Mouse (Mus musculus) brain, embryonic 14.5 days (tissue): ENCODE data around the gene Aida. TPM values are rescaled to one million over a fixed set of nuclear protein-coding genes. Genes with fewer than 3 reads are reported as not detected.
"Not testable (repeated sequence)": the region's sequence is repeated elsewhere in the genome, so short reads cannot be mapped to it uniquely, and the experiment has no call there.

Experiments used
- DNase-seq: peaks from one replicate; pipeline ENCODE4 v3.0.0-alpha.2; 2011; ENCODE audit warnings: low read depth
- CTCF ChIP-seq: fragments of 200-500 bp; IDR thresholded peaks from 2 replicates; pipeline ENCODE4 v1.5.1; 2012; ENCODE audit warnings: inconsistent platforms, mild to moderate bottlenecking, moderate library complexity, borderline replicate concordance; ENCODE audit not compliant: insufficient read depth, insufficient read length; ENCODE audit errors: extremely low read depth
- POLR2A ChIP-seq: fragments of 200-500 bp; IDR thresholded peaks from 2 replicates; pipeline ENCODE4 v1.6.1; 2012; ENCODE audit warnings: mild to moderate bottlenecking, inconsistent platforms, borderline replicate concordance; ENCODE audit not compliant: poor library complexity, insufficient read depth, insufficient read length, severe bottlenecking; ENCODE audit errors: extremely low read depth
- polyA plus RNA-seq: library from polyadenylated mRNA; depleted of rRNA; stranded (reverse); fragments of >200 nt; gene quantifications from 2 replicates; pipeline ENCODE4 v1.2.3, GENCODE M21; 2012

Aida gene
- polyA plus RNA-seq, 1 experiment, result 82.0 TPM

DNA sequence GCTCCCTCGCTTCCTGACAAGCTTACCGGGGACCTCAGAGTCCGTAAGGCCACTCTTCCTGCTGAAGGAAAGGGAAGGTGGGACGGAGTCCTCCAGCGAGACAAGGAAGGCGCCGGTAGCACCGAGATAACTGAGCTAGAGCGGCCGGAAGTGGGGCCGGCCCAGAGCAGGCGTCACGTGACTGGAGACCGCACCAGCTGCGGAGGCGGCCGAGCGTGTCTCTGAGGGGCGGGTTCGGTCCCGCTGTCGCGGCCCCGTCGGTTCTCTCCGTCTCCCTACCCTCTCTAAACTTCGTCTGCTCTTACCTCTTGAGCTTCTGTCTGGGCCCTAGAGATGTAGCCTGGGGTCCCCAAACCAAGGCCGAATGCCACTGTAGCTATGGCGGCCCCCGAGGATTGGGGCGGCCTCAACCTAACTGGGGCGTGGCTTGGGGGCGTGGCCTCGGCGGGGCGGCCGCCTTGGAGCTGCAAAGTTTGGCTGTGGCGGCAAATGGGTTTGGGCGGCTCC is 540 bp downstream of the Aida start, which contains the start of gene Brox:
TSS of gene Brox (minus strand) at position 393 of the 507 bp plus-strand sequence.
- peak; percentile 67; the same call in 1 of the 2 replicates for TF ChIP-seq POLR2A
- no peak for TF ChIP-seq CTCF
- peak; percentile 97 for DNase-seq

DNA sequence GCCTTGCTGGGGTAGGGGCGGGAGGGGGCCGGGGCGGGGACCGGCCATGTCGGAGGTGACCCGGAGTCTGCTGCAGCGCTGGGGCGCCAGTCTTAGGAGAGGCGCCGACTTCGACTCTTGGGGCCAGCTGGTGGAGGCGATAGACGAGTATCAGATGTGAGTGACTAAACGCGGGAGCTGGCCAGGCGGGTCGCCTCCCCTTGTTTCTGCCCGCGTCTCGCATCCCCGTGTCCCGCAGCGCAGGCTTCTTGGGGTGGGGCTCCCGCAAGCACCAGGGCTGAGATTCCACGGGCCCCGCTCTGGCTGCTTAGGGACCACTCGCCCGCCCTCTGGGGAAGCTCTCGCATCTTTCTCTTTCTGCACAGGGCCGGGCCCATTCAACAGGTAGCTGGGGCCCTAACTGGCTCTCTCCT is 1.1 kb downstream of the Aida start:
- TF ChIP-seq CTCF (no peak), POLR2A (no peak)
- DNase-seq, result peak; percentile 60

DNA sequence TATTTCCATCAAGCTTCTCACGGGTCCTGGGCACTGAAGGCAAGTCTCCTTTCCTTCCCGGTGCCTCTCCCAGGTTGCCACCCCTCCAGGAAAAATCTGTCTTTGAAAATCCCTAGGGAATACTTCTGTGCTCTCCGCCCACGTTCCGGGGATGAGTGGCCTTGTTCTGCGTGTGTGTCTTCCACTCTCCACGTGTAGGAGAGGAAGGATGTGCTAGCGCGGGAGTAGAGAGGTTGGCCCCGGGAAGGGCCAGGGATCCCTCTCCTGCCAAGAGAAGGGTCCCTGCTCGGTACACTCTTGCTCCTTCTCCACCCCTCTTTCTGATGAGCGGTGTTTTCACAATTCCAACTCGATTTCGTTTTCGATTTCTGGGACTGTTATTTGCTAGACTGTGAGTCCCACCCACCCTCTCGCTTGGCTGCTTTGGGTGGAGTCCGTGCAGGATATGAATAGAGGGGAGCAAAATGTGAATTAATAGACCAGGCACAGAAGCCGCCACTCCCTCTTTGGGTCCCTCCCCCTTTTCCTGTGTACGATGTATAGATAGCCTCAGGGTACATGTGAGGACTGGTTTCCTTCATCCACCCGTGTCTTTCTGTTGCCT is 1.6 kb downstream of the Aida start:
- TF ChIP-seq CTCF (no peak), POLR2A (no peak)
- peak; percentile 52 for DNase-seq

DNA sequence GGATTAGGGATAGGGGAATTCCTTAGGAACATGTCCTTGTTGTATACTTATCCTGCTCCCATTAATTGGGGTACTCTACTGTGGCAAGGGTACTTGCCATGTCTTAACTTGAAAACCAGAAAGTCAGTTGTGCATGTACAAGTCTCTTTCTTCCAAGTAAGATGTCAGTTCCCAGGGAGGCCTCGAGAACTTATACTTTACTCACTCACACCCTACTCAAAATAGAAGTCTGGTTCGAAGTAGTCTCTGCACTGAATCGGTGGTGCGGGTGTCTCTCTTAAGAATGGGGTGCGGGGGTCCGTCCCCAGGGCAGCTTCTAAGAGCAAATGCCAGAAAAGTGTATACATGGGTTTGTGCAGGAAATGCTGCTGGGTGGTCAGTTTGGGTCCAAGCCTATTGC is 2.8 kb downstream of the Aida start:
- peak; percentile 92 for DNase-seq
- no peak for TF ChIP-seq CTCF
- TF ChIP-seq POLR2A, result no peak

DNA sequence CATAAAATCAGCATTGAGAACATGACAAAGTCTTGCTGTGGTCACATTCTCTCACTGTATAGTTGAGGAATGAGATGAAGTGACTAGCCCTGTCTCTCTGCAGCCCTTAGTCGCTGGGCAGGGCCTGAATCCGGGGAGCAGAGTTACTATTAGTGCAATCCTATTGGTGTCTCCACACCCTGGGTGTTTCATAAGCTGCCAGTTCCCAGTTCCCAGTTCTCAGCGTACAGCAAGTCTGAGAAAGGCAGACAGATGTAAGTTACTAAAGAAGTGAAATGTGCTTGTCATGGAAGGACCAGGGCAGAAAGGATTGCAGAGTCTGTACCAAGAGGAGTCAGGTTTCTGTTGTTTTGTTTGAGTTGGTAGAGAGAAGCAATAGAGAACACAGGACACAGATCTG is 11.2 kb downstream of the Aida start:
- no peak for DNase-seq
- no peak for TF ChIP-seq POLR2A
- TF ChIP-seq CTCF, result no peak

DNA sequence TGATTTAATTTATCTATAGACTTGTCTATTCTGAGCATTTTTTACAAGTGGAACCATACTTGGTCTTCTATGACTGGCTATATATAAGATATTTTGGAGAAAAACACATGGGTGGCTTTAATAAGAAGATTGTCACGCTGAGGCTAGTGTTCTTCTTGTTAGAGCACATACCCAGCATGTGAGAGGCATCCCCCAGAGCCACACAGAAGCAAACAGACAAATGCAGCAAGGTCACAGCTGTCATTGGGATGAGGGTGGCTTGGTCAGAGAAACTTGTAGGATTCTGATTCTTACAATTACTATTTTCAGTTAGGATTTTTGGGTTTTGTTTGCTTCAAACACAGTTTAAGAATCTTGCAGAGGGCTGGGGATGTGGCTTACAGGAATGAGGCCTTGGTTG is 12.1 kb downstream of the Aida start:
- no peak for DNase-seq

DNA sequence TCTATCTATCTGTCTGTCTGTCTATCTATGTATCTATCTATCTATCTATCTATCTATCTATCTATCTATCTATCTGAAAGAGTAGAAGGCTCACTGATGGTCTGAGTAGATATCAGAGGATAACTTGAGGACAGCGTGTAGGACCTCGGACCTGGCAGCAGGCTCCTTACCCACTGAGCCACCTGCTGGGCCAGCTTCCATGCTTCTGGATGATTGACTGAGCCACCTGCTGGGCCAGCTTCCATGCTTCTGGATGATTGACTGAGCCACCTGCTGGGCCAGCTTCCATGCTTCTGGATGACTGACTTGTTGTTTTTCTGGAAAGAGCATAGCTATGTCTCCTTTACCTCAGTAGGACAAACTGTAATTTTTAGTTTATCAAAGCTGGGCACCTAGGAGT is 13.2 kb downstream of the Aida start:
- not testable (repeated sequence) for DNase-seq

More for the DNA sequence above, 12.1 kb downstream of the Aida start:
- TF ChIP-seq POLR2A (no peak), CTCF (no peak)

DNA sequence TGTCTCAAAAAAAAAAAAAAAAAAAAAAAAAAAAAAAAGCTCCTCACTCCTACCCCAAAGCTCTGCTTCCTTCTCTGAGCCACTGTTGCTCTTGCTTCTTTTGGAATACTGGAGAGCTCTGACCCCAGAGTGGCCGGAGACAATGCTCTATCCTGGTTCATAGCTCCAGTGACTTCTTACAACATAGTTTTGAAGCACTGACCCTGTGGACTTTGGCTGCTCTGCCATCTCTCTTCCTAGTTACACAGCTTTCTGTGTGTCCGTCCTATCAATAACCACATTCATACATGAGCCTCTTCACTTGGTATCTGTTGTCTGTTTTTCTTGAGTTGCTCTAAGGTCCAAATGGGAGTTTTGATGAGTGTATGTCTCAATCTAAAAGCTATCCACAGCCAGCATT is 15.7 kb downstream of the Aida start:
- TF ChIP-seq POLR2A (no peak), CTCF (no peak)
- DNase-seq, result no peak

DNA sequence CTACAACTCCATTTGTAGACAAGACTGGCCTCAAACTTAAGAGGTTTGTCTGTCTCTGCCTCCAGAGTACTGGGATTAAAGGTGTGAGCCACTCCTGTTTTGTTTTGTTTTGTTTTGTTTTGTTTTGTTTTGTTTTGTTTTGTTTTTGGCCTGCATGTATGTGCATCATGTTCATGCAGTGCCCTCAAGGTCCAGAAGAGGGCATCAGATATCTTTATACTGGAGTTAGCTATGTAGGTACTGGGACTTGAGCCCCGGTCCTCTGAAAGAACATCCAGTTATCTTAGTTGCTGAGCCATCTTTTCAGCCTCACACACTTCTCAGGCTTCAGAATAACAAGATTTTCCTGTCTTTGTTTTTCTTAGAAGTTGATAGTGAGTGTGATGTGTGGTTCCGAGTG is 19.4 kb downstream of the Aida start:
- peak; percentile 2 for DNase-seq
- TF ChIP-seq CTCF, result no peak
- no peak for TF ChIP-seq POLR2A

DNA sequence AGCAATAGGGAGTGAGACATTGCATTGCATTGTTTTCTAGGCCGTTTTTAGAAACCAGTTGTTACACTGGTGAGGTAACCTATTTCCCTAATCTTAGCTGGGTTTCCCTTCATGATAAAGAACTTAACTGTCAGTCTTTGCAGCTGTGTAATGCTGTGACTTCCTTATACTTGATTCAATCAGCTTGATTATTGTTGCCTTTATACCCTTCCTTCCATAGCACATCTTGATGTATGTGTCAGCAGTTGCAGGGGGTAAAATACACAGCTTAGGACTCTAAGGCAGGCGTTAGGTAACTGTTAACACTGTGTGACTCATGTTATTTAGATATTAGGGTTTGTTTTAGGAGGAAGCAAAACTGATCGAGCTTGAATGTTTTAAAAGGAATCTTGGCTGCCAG is 24.3 kb downstream of the Aida start:
- DNase-seq, result no peak
- TF ChIP-seq CTCF (no peak), POLR2A (no peak)

DNA sequence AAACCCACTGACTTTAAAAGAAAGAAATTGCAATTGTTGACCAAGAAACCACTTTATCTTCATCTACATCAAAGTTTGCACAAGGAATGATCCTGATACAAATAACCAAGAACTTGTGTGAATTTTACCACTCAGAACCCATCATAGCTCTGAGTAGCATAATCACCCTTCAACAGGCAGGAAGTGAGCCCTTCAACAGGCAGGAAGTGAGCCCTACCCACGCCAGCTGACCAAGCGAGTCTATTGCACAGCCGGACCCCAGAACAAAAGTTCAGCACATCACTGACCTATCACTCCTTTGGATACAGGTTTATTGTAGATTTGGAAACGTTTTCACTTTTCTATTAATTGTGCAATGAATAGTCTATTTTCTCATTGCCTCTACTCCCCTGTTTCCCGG is 26.1 kb downstream of the Aida start:
- not testable (repeated sequence) for DNase-seq

DNA sequence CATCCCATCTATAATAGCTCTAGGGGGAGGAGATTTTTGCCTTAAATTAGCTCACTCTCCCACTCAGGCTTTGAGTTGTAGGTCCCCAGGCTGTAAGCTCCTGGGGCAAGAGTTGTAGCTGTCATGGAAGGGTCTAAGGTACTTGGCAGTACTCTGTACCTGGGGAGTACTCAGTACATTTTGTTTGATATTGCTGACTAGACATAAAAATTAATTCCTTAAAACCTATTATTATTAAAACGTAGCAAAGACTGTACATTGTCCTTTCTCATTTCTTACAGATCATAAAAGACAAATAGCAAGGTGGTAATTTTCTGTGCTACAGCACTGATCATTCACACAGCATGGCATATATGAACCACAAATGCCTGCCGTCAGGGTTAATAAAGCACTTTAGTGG is 27.5 kb downstream of the Aida start:
- TF ChIP-seq CTCF (no peak), POLR2A (no peak)
- no peak for DNase-seq

DNA sequence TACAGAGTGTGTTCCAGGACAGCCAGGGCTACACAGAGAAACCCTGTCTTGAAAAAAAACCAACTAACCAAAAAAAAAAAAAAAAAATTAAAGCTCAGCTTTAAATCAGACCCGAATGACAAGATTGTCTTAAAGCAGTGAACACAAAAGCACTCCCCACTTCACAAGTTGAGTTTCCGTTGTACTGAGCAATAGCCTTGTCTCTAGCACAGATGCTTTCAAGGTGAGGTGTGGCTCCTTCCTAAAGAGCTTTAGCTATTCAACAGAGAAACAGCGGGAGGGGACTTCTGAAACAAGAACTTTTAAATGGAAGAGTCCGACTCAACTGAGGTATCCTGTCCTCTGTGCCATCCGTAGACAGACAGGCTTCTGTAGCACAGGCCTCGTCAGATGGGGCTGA is 28.0 kb downstream of the Aida start:
- TF ChIP-seq CTCF, result no peak
- TF ChIP-seq POLR2A, result no peak
- DNase-seq, result no peak

DNA sequence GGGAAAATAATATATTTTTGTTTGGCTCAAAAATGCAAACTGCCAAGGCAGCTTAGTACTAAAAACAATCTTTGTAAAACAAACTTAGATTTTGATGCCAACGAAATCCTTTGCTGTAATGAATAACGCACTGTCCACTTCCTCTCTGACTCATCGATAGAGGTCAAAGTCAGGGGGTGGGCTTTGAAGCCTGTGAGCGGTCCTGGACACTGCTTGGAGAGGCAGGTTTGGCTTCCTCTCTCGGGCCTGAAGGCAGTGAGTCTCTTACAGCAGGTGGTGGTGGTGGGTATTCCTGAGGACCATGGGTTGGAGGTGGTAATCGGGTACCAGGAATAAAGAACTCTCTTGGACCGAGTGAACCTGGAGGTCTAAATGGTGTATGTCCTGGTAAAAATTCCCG is 30.8 kb downstream of the Aida start:
- TF ChIP-seq POLR2A, result no peak
- TF ChIP-seq CTCF, result no peak
- DNase-seq, result no peak

DNA sequence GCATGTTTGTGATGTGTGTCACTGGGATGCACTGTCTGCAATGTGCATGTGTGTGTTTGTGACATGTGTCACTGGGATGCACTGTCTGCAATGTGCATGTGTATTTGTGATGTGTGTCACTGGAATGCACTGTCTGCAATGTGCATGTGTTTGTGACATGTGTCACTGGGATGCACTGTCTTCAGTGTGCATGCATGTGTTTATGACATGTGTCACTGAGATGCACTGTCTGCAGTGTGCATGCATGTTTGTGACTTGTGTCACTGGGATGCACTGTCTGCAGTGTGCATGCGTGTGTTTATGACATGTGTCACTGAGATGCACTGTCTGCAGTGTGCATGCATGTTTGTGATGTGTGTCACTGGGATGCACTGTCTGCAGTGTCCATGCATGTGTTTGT is 46.5 kb downstream of the Aida start:
- not testable (repeated sequence) for DNase-seq
